22 mouse cellular contexts compared by ENCODE assay signal in genomic region chr6:127495876-127496275, GRCm38 (mm10). TPM values are rescaled to one million over a fixed set of nuclear protein-coding genes. Genes with fewer than 3 reads are reported as not detected.
A peak's percentile ranks its signal among the peaks of the same experiment; 100 is the strongest.
DNase-seq lines count a peak whose midpoint lies in the region; ATAC-seq lines count a peak whose summit lies in the region.
"Had no signal": no experiment of that assay in that cellular context is flagged by ENCODE, and none has a peak within 500 bp of the region (broad histone marks: within the 10 kb centered on the region; RNA-seq: fewer than 3 reads in every experiment).

No protein-coding gene starts in this region.

- peaks cover 15% of the 10 kb centered on the region for H3K36me3 ChIP-seq in forebrain, embryonic 10.5 days (replicated peaks)
- H3K36me3 ChIP-seq in forebrain, embryonic 15.5 days = peaks cover 17% of the 10 kb centered on the region
- H3K36me3 ChIP-seq in midbrain, embryonic 14.5 days (ENCODE audit: control insufficient read depth, insufficient read depth, low read length) = peaks cover 29% of the 10 kb centered on the region
- peaks cover 2% of the 10 kb centered on the region; the same call in 1 of the 2 replicates for H3K36me3 ChIP-seq in midbrain, embryonic 11.5 days (ENCODE audit: control insufficient read depth, insufficient read depth, low read length)
- peaks cover 13% of the 10 kb centered on the region; the same call in 1 of the 2 replicates for H3K36me3 ChIP-seq in embryonic facial prominence, embryonic 13.5 days
- peaks cover 20% of the 10 kb centered on the region for H3K36me3 ChIP-seq in limb, embryonic 10.5 days
- H3K36me3 ChIP-seq: liver, embryonic 15.5 days had no signal

- H3K27ac ChIP-seq in forebrain, embryonic 10.5 days = peak overlapping the region; percentile 48; the same call in 1 of the 2 replicates
- H3K27ac ChIP-seq in forebrain, embryonic 15.5 days (replicated peaks) = no peak overlapping the region
- no peak overlapping the region for H3K27ac ChIP-seq in midbrain, embryonic 14.5 days (replicated peaks; ENCODE audit: low read depth, low read length)
- H3K27ac ChIP-seq in midbrain, embryonic 11.5 days (ENCODE audit: low read depth, low read length) = no peak overlapping the region
- peak overlapping the region; percentile 29; the same call in 1 of the 2 replicates for H3K27ac ChIP-seq in embryonic facial prominence, embryonic 13.5 days
- peak overlapping the region; percentile 42 for H3K27ac ChIP-seq in limb, embryonic 10.5 days
- H3K27ac ChIP-seq: gastrocnemius, adult 2 months; heart, embryonic 13.5 days; hindbrain, postnatal 0 days; kidney, embryonic 15.5 days; limb, embryonic 13.5 days; liver, embryonic 15.5 days had no signal

- no peak overlapping the region for H3K4me2 ChIP-seq in forebrain, embryonic 15.5 days (replicated peaks)
- no peak overlapping the region for H3K4me2 ChIP-seq in midbrain, embryonic 14.5 days (ENCODE audit: low read length)
- no peak overlapping the region for H3K4me2 ChIP-seq in midbrain, embryonic 11.5 days
- no peak overlapping the region for H3K4me2 ChIP-seq in embryonic facial prominence, embryonic 13.5 days
- H3K4me2 ChIP-seq: heart, embryonic 13.5 days; kidney, embryonic 15.5 days; liver, embryonic 15.5 days had no signal

- no peaks in the 10 kb centered on the region for H3K9me3 ChIP-seq in forebrain, embryonic 10.5 days
- no peaks in the 10 kb centered on the region for H3K9me3 ChIP-seq in forebrain, embryonic 15.5 days
- H3K9me3 ChIP-seq in midbrain, embryonic 14.5 days (ENCODE audit: control insufficient read depth, low read length) = no peaks in the 10 kb centered on the region
- no peaks in the 10 kb centered on the region for H3K9me3 ChIP-seq in midbrain, embryonic 11.5 days (ENCODE audit: control insufficient read depth, low read length)
- no peaks in the 10 kb centered on the region for H3K9me3 ChIP-seq in embryonic facial prominence, embryonic 13.5 days
- H3K9me3 ChIP-seq in limb, embryonic 10.5 days (replicated peaks) = no peaks in the 10 kb centered on the region
- H3K9me3 ChIP-seq: heart, embryonic 13.5 days; kidney, embryonic 15.5 days; limb, embryonic 13.5 days; liver, embryonic 15.5 days; megakaryocyte, embryonic 14.5 days had no signal

- H3K4me1 ChIP-seq in forebrain, embryonic 10.5 days = peaks cover 42% of the 10 kb centered on the region
- H3K4me1 ChIP-seq in forebrain, embryonic 15.5 days = peaks cover 3% of the 10 kb centered on the region; the same call in 1 of the 2 replicates
- 0 out of 2 replicates have a peak, but pooled peaks cover 12% of the 10 kb centered on the region for H3K4me1 ChIP-seq in midbrain, embryonic 14.5 days (ENCODE audit: control insufficient read depth, insufficient read depth, low read length)
- 0 out of 2 replicates have a peak, but pooled peaks cover 4% of the 10 kb centered on the region for H3K4me1 ChIP-seq in midbrain, embryonic 11.5 days (ENCODE audit: control insufficient read depth, insufficient read depth, low read length)
- peaks cover 36% of the 10 kb centered on the region for H3K4me1 ChIP-seq in embryonic facial prominence, embryonic 13.5 days
- H3K4me1 ChIP-seq in limb, embryonic 10.5 days = peaks cover 26% of the 10 kb centered on the region
- H3K4me1 ChIP-seq: heart, embryonic 13.5 days; liver, embryonic 15.5 days had no signal

- 7% methylated on average over 6 of the region's 6 CpGs for WGBS in forebrain, embryonic 10.5 days
- WGBS in forebrain, embryonic 15.5 days = 5% methylated on average over 6 of the region's 6 CpGs
- 7% methylated on average over 6 of the region's 6 CpGs for WGBS in midbrain, embryonic 14.5 days
- 14% methylated on average over 6 of the region's 6 CpGs for WGBS in midbrain, embryonic 11.5 days
- WGBS in embryonic facial prominence, embryonic 13.5 days = 10% methylated on average over 6 of the region's 6 CpGs
- WGBS in limb, embryonic 10.5 days = 17% methylated on average over 6 of the region's 6 CpGs

- no peak for ATAC-seq in forebrain, embryonic 15.5 days (replicated peaks)
- no peak for ATAC-seq in midbrain, embryonic 14.5 days (ENCODE audit: low FRiP score, low TSS enrichment)
- no peak for ATAC-seq in midbrain, embryonic 11.5 days (ENCODE audit: low FRiP score)
- no peak for ATAC-seq in embryonic facial prominence, embryonic 13.5 days (ENCODE audit: insufficient number of reproducible peaks, insufficient read depth, low FRiP score, low TSS enrichment, low read depth)
- ATAC-seq in activated CD4-positive, CD25-positive, alpha-beta regulatory T cell, adult 4 months = no peak
- ATAC-seq: hindbrain, postnatal 0 days; intestine, postnatal 0 days had no signal

- H3K27me3 ChIP-seq in forebrain, embryonic 10.5 days (ENCODE audit: poor library complexity, severe bottlenecking) = no peaks in the 10 kb centered on the region
- H3K27me3 ChIP-seq in forebrain, embryonic 15.5 days = no peaks in the 10 kb centered on the region
- H3K27me3 ChIP-seq in midbrain, embryonic 14.5 days (ENCODE audit: control insufficient read depth, insufficient read depth, low read length) = no peaks in the 10 kb centered on the region
- H3K27me3 ChIP-seq in midbrain, embryonic 11.5 days (ENCODE audit: control insufficient read depth, insufficient read depth, low read length) = no peaks in the 10 kb centered on the region
- no peaks in the 10 kb centered on the region for H3K27me3 ChIP-seq in embryonic facial prominence, embryonic 13.5 days
- H3K27me3 ChIP-seq in limb, embryonic 10.5 days (ENCODE audit: low read depth, poor library complexity, severe bottlenecking) = no peaks in the 10 kb centered on the region
- H3K27me3 ChIP-seq: CH12.LX; heart, embryonic 13.5 days; kidney, embryonic 15.5 days; limb, embryonic 13.5 days; liver, embryonic 15.5 days had no signal

- no peak overlapping the region for H3K9ac ChIP-seq in forebrain, embryonic 15.5 days (replicated peaks)
- no peak overlapping the region for H3K9ac ChIP-seq in midbrain, embryonic 14.5 days (replicated peaks; ENCODE audit: low read length)
- H3K9ac ChIP-seq in midbrain, embryonic 11.5 days (ENCODE audit: low read length) = no peak overlapping the region
- no peak overlapping the region for H3K9ac ChIP-seq in embryonic facial prominence, embryonic 13.5 days
- H3K9ac ChIP-seq: heart, embryonic 13.5 days; kidney, embryonic 15.5 days; limb, embryonic 13.5 days; liver, embryonic 15.5 days had no signal

- no peak for DNase-seq in forebrain, embryonic 10.5 days (ENCODE audit: extremely low spot score, low spot score)
- DNase-seq in midbrain, embryonic 14.5 days = peak; percentile 25
- DNase-seq in midbrain, embryonic 11.5 days (ENCODE audit: low spot score, missing footprints) = no peak
- no peak for DNase-seq in limb, embryonic 10.5 days (ENCODE audit: low spot score)
- DNase-seq in spleen, postnatal 36 days (ENCODE audit: low spot score in 2 of 2) = no peak
- DNase-seq: cerebellum, adult 2 months; gastrocnemius, adult 2 months; heart, postnatal 4 days; lung, postnatal 10 days; right cerebral cortex, postnatal 14 days; spleen, adult 18-20 months had no signal

- H3K4me3 ChIP-seq in forebrain, embryonic 10.5 days = no peak overlapping the region
- H3K4me3 ChIP-seq in forebrain, embryonic 15.5 days = no peak overlapping the region
- no peak overlapping the region for H3K4me3 ChIP-seq in midbrain, embryonic 14.5 days (replicated peaks; ENCODE audit: low read depth, low read length)
- no peak overlapping the region for H3K4me3 ChIP-seq in midbrain, embryonic 11.5 days (ENCODE audit: low read depth, low read length)
- no peak overlapping the region for H3K4me3 ChIP-seq in embryonic facial prominence, embryonic 13.5 days
- no peak overlapping the region for H3K4me3 ChIP-seq in limb, embryonic 10.5 days
- H3K4me3 ChIP-seq: gastrocnemius, adult 2 months; heart, embryonic 13.5 days; kidney, embryonic 15.5 days; limb, embryonic 13.5 days; liver, embryonic 15.5 days; megakaryocyte, embryonic 14.5 days had no signal

RNA-seq across cellular contexts. Expression of gene Parp11, which starts 49.2 kb away (rescaled TPM):
- 35.3 and 38.8 TPM in 2 replicates for polyA plus RNA-seq in forebrain, embryonic 10.5 days (2016; fragmentation: Nextera tagmentation; extraction: Ambion mirVana)
- polyA plus RNA-seq in forebrain, embryonic 15.5 days (2015; fragmentation: Nextera tagmentation; extraction: Ambion mirVana) = 80.1 and 82.1 TPM in 2 replicates
- polyA plus RNA-seq in midbrain, embryonic 14.5 days (2014; fragmentation: Nextera tagmentation; extraction: Ambion mirVana) = 79.6 and 111 TPM in 2 replicates
- 62.1 and 64.9 TPM in 2 replicates for polyA plus RNA-seq in midbrain, embryonic 11.5 days (2014; fragmentation: Nextera tagmentation; extraction: Ambion mirVana)
- 32.3 and 35.2 TPM in 2 replicates for polyA plus RNA-seq in embryonic facial prominence, embryonic 13.5 days (2015; fragmentation: Nextera tagmentation; extraction: Ambion mirVana)
- 25.9 and 29.6 TPM in 2 replicates for polyA plus RNA-seq in limb, embryonic 10.5 days (2016; fragmentation: Nextera tagmentation; extraction: Ambion mirVana)
- polyA plus RNA-seq in activated CD4-positive, CD25-positive, alpha-beta regulatory T cell, adult 4 months (2017; shearing (Covaris generic)) = 10 to 100 TPM; 51.0 to 52.1 TPM

Comparison
In these comparisons a context has a peak if more than half of its experiments do, and no peak if none do; other contexts are left out.
1. H3K27ac ChIP-seq: peak in forebrain, embryonic 10.5 days (single experiment), embryonic facial prominence, embryonic 13.5 days (single experiment) and limb, embryonic 10.5 days (single experiment); none in forebrain, embryonic 15.5 days (single experiment), midbrain, embryonic 14.5 days (single experiment) and midbrain, embryonic 11.5 days (single experiment).